18 mouse cellular contexts compared by ENCODE assay signal in genomic region chr8:26851871-26852800, GRCm38 (mm10).
DNase-seq lines count a peak whose midpoint lies in the region; ATAC-seq and TF ChIP-seq lines count a peak whose summit lies in the region.
"Had no signal": no experiment of that assay in that cellular context is flagged by ENCODE, and none has a peak within 500 bp of the region (broad histone marks: within the 10 kb centered on the region; RNA-seq: fewer than 3 reads in every experiment).

No protein-coding gene starts in this region.

- H3K4me3 ChIP-seq in heart, embryonic 14.5 days (ENCODE audit: control insufficient read depth in 1 of 2, insufficient read depth in 1 of 2, low read depth in 1 of 2, low read length in 2 of 2) = no peak overlapping the region
- no peak overlapping the region for H3K4me3 ChIP-seq in heart, embryonic 10.5 days
- no peak overlapping the region for H3K4me3 ChIP-seq in midbrain, embryonic 11.5 days (ENCODE audit: low read depth, low read length)
- no peak overlapping the region for H3K4me3 ChIP-seq in midbrain, postnatal 0 days (ENCODE audit: low read depth, low read length)
- H3K4me3 ChIP-seq in myocyte = no peak overlapping the region
- H3K4me3 ChIP-seq: midbrain, embryonic 15.5 days had no signal

- 77% methylated on average over 18 of the region's 18 CpGs for WGBS in heart, embryonic 14.5 days
- WGBS in heart, embryonic 10.5 days = 77% methylated on average over 18 of the region's 18 CpGs
- 84% methylated on average over 18 of the region's 18 CpGs for WGBS in midbrain, embryonic 11.5 days
- 74% methylated on average over 18 of the region's 18 CpGs for WGBS in midbrain, postnatal 0 days

- no peak for ATAC-seq in heart, embryonic 14.5 days (ENCODE audit: insufficient number of reproducible peaks, insufficient read depth, low FRiP score, low read depth)
- ATAC-seq in midbrain, embryonic 11.5 days (ENCODE audit: low FRiP score) = no peak
- no peak for ATAC-seq in midbrain, postnatal 0 days (ENCODE audit: low FRiP score)
- no peak for ATAC-seq in erythroid progenitor cell, adult 5-6 weeks (replicated peaks; ENCODE audit: low FRiP score, poor library complexity, severe bottlenecking)
- ATAC-seq: forebrain, embryonic 14.5 days; liver, postnatal 0 days; midbrain, embryonic 15.5 days; Patski had no signal

- TF ChIP-seq CTCF in midbrain, postnatal 0 days (IDR thresholded peaks at IDR 0.05) = no peak

- no peak overlapping the region for H3K27ac ChIP-seq in heart, embryonic 14.5 days (replicated peaks in 1 of 2; ENCODE audit: control insufficient read depth in 1 of 2, insufficient read depth in 1 of 2, low read depth in 2 of 2, low read length in 2 of 2)
- H3K27ac ChIP-seq in heart, embryonic 10.5 days = no peak overlapping the region
- no peak overlapping the region for H3K27ac ChIP-seq in midbrain, embryonic 11.5 days (ENCODE audit: low read depth, low read length)
- H3K27ac ChIP-seq in midbrain, postnatal 0 days (ENCODE audit: low read depth, low read length) = no peak overlapping the region
- H3K27ac ChIP-seq: midbrain, embryonic 15.5 days had no signal

- no peaks in the 10 kb centered on the region for H3K9me3 ChIP-seq in heart, embryonic 14.5 days (ENCODE audit: control insufficient read depth, low read length)
- no peaks in the 10 kb centered on the region for H3K9me3 ChIP-seq in heart, embryonic 10.5 days
- no peaks in the 10 kb centered on the region for H3K9me3 ChIP-seq in midbrain, embryonic 11.5 days (ENCODE audit: control insufficient read depth, low read length)
- H3K9me3 ChIP-seq in midbrain, postnatal 0 days (ENCODE audit: low read length) = no peaks in the 10 kb centered on the region
- H3K9me3 ChIP-seq: midbrain, embryonic 15.5 days had no signal

- no peak overlapping the region for H3ac ChIP-seq in myocyte (ENCODE audit: control insufficient read depth, insufficient read length)

- no peaks in the 10 kb centered on the region for H3K27me3 ChIP-seq in heart, embryonic 14.5 days (ENCODE audit: control insufficient read depth, insufficient read depth, low read length)
- 0 out of 2 replicates have a peak, but pooled peaks cover under 1% of the 10 kb centered on the region for H3K27me3 ChIP-seq in heart, embryonic 10.5 days (ENCODE audit: insufficient read depth, poor library complexity, severe bottlenecking)
- no peaks in the 10 kb centered on the region for H3K27me3 ChIP-seq in midbrain, embryonic 11.5 days (ENCODE audit: control insufficient read depth, insufficient read depth, low read length)
- no peaks in the 10 kb centered on the region for H3K27me3 ChIP-seq in midbrain, postnatal 0 days (ENCODE audit: insufficient read depth, low read length)
- H3K27me3 ChIP-seq in myocyte (ENCODE audit: control insufficient read depth, insufficient read depth, insufficient read length) = no peaks in the 10 kb centered on the region
- H3K27me3 ChIP-seq: midbrain, embryonic 15.5 days had no signal

- no peaks in the 10 kb centered on the region for H3K79me2 ChIP-seq in myocyte (ENCODE audit: control insufficient read depth, insufficient read depth)

- H3K4me1 ChIP-seq in heart, embryonic 14.5 days (ENCODE audit: control insufficient read depth in 2 of 2, insufficient read depth in 2 of 2, low read length in 2 of 2) = peaks cover 5 to 8% of the 10 kb centered on the region in 2 experiments; a peak in 2 of 4 replicates
- peaks cover 13% of the 10 kb centered on the region for H3K4me1 ChIP-seq in heart, embryonic 10.5 days
- no peaks in the 10 kb centered on the region for H3K4me1 ChIP-seq in midbrain, embryonic 11.5 days (ENCODE audit: control insufficient read depth, insufficient read depth, low read length)
- no peaks in the 10 kb centered on the region for H3K4me1 ChIP-seq in midbrain, postnatal 0 days (ENCODE audit: insufficient read depth, low read length)
- H3K4me1 ChIP-seq: midbrain, embryonic 15.5 days had no signal

- H3K9ac ChIP-seq in heart, embryonic 14.5 days (ENCODE audit: low read length) = 0 out of 2 replicates have a peak overlapping the region, but pooled peaks have one; percentile 25
- H3K9ac ChIP-seq in midbrain, embryonic 11.5 days (ENCODE audit: low read length) = no peak overlapping the region
- no peak overlapping the region for H3K9ac ChIP-seq in midbrain, postnatal 0 days (replicated peaks; ENCODE audit: low read length, poor library complexity, severe bottlenecking)
- H3K9ac ChIP-seq: liver, postnatal 0 days; midbrain, embryonic 15.5 days had no signal

- no peaks in the 10 kb centered on the region for H3K36me3 ChIP-seq in heart, embryonic 14.5 days (ENCODE audit: control insufficient read depth, insufficient read depth, low read length)
- H3K36me3 ChIP-seq in heart, embryonic 10.5 days = no peaks in the 10 kb centered on the region
- no peaks in the 10 kb centered on the region for H3K36me3 ChIP-seq in midbrain, embryonic 11.5 days (ENCODE audit: control insufficient read depth, insufficient read depth, low read length)
- H3K36me3 ChIP-seq in midbrain, postnatal 0 days (ENCODE audit: insufficient read depth, low read length) = no peaks in the 10 kb centered on the region
- H3K36me3 ChIP-seq in myocyte (ENCODE audit: control insufficient read depth, insufficient read depth) = no peaks in the 10 kb centered on the region
- H3K36me3 ChIP-seq: midbrain, embryonic 15.5 days had no signal

- TF ChIP-seq POLR2A in myocyte (IDR thresholded peaks at IDR 0.05; ENCODE audit: insufficient read length, low read depth) = no peak

- peak overlapping the region; percentile 44; the same call in 1 of the 2 replicates for H3K4me2 ChIP-seq in heart, embryonic 14.5 days (ENCODE audit: low read length)
- H3K4me2 ChIP-seq in midbrain, embryonic 11.5 days = no peak overlapping the region
- H3K4me2 ChIP-seq in midbrain, postnatal 0 days (ENCODE audit: low read depth, low read length, poor library complexity, severe bottlenecking) = no peak overlapping the region
- H3K4me2 ChIP-seq in myocyte (ENCODE audit: low read depth) = peak overlapping the region; percentile 34
- H3K4me2 ChIP-seq: midbrain, embryonic 15.5 days had no signal

- no peak for DNase-seq in heart, embryonic 10.5 days (ENCODE audit: low spot score)
- peak; percentile 35 for DNase-seq in midbrain, embryonic 11.5 days (ENCODE audit: low spot score, missing footprints)
- no peak for DNase-seq in midbrain, postnatal 0 days (ENCODE audit: low spot score)
- no peak for DNase-seq in adrenal gland, adult 2 months
- DNase-seq: cerebellum, postnatal 10 days; heart, postnatal 14 days; kidney, postnatal 10 days; liver, postnatal 0 days; lung, postnatal 4 days; right cerebral cortex, adult 18-20 months; spleen, adult 18-20 months; thymus, postnatal 25 days had no signal

TF ChIP-seq in myocyte, 11 proteins besides CTCF, POLR2A, EP300 and RAD21:
- TF ChIP-seq SRF (IDR thresholded peaks at IDR 0.05; ENCODE audit: control insufficient read depth, insufficient read length, low read depth) = no peak

Comparison
In these comparisons a context has a peak if more than half of its experiments do, and no peak if none do; other contexts are left out.
1. H3K4me2 ChIP-seq: peak in heart, embryonic 14.5 days (single experiment) and myocyte (single experiment); none in midbrain, embryonic 11.5 days (single experiment) and midbrain, postnatal 0 days (single experiment).